Mouse (Mus musculus) large intestine, adult 2 months (tissue): Measurements from ENCODE around the gene 4930595D18Rik. TPM values are rescaled to one million over a fixed set of nuclear protein-coding genes. Genes with fewer than 3 reads are reported as not detected.

Experiments
- DNase-seq: peaks from one replicate; pipeline ENCODE4 v3.0.0-alpha.2; 2012; ENCODE audit warnings: low read depth, low spot score
- WGBS: fragments of 180-500 bp; shearing (Covaris S2); methylation state at CpG from one replicate; pipeline ENCODE4 v1.1.7; 2018; 5-methylcytosine and 5-hydroxymethylcytosine counted together
- polyA plus RNA-seq: library from polyadenylated mRNA; depleted of rRNA; stranded (reverse); fragments of >200 nt; gene quantifications from 2 replicates; pipeline ENCODE4 v1.2.3, GENCODE M21; 2012

4930595D18Rik gene
- polyA plus RNA-seq, 1 experiment, result not detected

DNA sequence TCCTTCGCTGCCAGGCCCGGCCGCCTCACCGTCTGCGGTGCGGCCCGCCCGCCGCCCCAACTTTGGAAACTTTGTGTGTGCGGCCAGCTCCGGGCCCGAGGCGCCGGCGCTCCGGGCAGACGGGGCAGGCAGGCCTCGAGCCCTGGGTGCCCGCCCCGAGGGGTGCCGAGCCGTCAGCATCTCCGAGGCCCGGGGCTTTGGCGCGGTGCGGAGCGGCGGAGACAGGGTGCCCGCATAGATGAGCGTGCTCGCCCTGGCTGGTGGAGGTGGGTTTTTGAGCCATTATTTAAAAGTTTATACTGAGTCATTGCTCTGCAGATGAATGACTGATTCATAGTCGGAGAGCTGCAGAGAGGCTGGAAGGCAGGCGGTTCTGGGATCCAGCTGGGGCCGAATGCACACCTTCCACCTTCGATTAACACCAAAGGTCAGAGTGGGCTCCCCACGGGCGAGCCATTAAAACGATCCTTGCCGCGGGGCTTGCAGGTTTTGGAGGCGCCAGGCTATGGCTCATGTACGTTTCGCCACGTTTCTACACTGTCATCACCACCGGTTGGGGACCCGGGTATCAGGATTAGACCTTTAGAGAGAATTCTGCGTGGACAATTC, 17.5 kb downstream of the 4930595D18Rik start:
- DNase-seq, result no peak
- WGBS, result under 1% methylated on average over 48 of the region's 48 CpGs

GRCm38 (mm10) chr12:111165831-111166591, 18.3 kb downstream of the 4930595D18Rik start, which contains the start of gene Traf3:
Gene Traf3, plus strand, starts transcription at chr12:111166370.
- DNase-seq, result no peak
- 3% methylated on average over 99 of the region's 105 CpGs for WGBS

GRCm38 (mm10) chr12:111165146-111165812, 19.0 kb downstream of the 4930595D18Rik start:
- DNase-seq, result no peak
- WGBS, result 62% methylated on average over 10 of the region's 10 CpGs

GRCm38 (mm10) chr12:111164310-111164751, 20.0 kb downstream of the 4930595D18Rik start:
- peak; percentile 83 for DNase-seq
- under 1% methylated on average over 13 of the region's 13 CpGs for WGBS

GRCm38 (mm10) chr12:111162312-111163061, 21.8 kb downstream of the 4930595D18Rik start:
- 23% methylated on average over 16 of the region's 16 CpGs for WGBS
- DNase-seq, result no peak

- DNase-seq, result no peak
- 53% methylated on average over 7 of the region's 7 CpGs for WGBS
These were observed 22.4 kb downstream of the 4930595D18Rik start for GRCm38 (mm10) chr12:111161943-111162311.

- no peak for DNase-seq
- WGBS, result 92% methylated on average over 10 of the region's 10 CpGs
These were observed 23.4 kb downstream of the 4930595D18Rik start for GRCm38 (mm10) chr12:111160871-111161270.

GRCm38 (mm10) chr12:111159659-111160428, 24.4 kb downstream of the 4930595D18Rik start:
- DNase-seq, result no peak
- WGBS, result 17% methylated on average over 12 of the region's 12 CpGs

GRCm38 (mm10) chr12:111155756-111156155, 28.5 kb downstream of the 4930595D18Rik start:
- 93% methylated on average over 1 of the region's 1 CpGs for WGBS
- no peak for DNase-seq

DNA sequence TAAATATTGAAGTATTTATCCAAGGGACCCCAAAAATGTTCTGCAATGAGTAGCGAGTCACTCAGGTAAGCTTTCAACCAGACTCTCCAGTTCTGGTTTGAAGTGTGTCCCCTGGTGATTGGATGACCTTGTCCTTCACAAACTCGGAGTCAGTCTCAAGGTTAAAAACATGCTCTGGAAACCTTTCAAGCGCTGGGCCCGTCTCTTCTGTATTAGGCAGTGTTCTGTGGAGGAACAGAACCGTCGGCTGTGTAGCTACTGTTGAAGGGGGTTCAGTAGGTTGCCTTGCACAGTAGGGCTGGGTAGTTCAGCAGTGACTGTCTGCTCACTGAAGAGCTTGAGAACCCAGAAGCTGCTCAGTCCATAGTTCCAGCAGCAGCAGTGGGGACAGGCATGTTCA, 29.6 kb downstream of the 4930595D18Rik start:
- 90% methylated on average over 6 of the region's 6 CpGs for WGBS
- DNase-seq, result no peak

- no peak for DNase-seq
- WGBS, result 72% methylated on average over 5 of the region's 5 CpGs
These were observed 30.3 kb downstream of the 4930595D18Rik start for GRCm38 (mm10) chr12:111153946-111154345.

DNA sequence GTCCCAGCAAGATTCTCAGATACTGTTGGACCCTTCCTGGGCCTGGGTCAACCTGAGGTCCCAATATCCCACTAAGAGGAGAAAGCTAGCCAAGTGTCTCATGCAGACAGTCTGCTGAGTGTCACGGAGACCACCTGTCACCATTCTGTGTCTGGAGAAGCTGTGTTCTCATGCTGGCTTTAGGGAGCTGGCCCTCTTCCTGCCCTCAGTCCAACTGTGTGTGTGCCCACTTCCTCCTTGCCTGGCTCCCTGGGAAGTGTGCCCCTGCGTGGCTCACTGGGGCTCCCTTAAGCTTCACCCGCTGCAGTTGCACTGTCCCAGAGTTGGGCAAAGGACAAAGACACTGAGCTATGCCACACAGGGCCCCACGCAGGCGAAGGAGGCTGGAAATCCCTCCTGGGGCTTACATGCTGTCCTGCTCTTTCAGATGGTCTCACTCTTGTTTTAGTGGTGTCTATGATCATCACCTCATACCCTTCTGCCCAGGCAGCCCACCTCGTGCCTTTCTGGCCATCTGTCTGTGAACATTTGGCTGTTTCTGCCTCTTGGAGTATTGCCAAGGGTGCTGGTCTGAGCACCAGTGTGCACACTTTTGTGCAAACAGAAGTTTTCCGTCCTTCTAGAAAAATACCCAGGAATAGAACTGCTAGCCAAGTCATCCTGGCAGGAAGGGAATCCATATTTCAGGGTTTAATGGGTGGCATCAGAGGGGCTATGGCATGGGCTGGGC, 31.1 kb downstream of the 4930595D18Rik start:
- WGBS, result 58% methylated on average over 7 of the region's 7 CpGs

GRCm38 (mm10) chr12:111152579-111152978, 31.7 kb downstream of the 4930595D18Rik start:
- no peak for DNase-seq
- WGBS, result 88% methylated on average over 6 of the region's 6 CpGs

More for the DNA sequence above, 31.1 kb downstream of the 4930595D18Rik start:
- DNase-seq, result no peak

- no peak for DNase-seq
- WGBS, result 93% methylated on average over 5 of the region's 5 CpGs
These were observed 32.7 kb downstream of the 4930595D18Rik start for GRCm38 (mm10) chr12:111151422-111152156.

DNA sequence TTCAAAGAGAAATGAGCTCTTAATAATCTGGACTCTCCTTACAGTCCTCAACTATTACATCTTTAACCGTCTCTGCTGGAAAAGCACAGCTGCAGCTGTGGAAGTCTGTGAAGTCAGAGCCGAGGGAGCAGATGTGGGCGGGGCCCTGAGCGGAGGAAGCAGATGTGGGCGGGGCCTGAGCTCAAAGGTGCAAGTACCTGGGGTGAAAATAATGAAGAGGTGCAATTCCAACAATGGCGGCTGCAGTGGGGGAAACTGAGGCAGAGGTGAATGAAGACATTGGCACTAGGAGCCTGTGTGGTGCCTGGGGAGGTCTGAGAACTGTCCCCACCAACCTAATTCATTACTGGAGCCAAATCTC, 34.1 kb downstream of the 4930595D18Rik start:
- WGBS, result 7% methylated on average over 6 of the region's 6 CpGs
- DNase-seq, result no peak

DNA sequence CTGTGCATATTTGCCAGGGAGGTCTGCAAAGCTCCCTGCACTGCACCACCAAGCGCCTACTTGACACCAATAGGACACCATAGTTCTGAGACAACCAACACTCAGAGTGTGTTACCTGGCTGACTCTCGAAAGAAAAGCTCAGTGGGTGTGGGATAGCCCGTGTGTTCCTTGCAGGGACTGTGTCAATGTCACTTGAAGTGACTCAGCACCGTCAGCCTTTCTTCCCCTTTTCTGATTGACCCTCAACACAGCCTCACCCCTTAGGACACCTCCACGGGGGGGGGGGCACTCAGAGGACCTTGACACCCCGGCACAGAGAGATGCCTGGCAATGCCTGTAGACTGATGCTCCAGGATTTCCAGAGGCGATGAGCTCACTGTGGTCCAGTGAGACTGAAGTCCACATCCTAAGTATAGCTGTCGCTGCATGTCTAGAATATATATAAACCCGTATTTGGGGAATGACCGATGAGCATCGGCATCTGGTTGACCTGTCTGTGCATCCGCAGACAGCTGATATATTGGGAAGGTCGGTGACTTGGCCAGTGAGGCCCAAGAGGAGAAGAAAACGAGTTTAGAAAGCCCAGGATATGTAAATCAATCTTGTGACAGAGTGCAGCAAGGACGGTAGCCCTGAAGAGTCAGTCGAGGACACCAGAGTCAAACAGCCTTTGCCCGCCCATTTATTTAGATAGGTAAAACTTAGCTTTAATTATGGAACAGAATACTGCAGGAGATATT, 34.6 kb downstream of the 4930595D18Rik start:
- DNase-seq, result no peak

GRCm38 (mm10) chr12:111145269-111145668, 39.0 kb downstream of the 4930595D18Rik start:
- no peak for DNase-seq
- WGBS, result 70% methylated on average over 9 of the region's 9 CpGs

More for the DNA sequence above, 34.6 kb downstream of the 4930595D18Rik start:
- 48% methylated on average over 17 of the region's 17 CpGs for WGBS
